Mouse (Mus musculus): ENCODE results near the gene Prdx5. TPM values are rescaled to one million over a fixed set of nuclear protein-coding genes. Genes with fewer than 3 reads are reported as not detected.

Prdx5 gene
- polyA plus RNA-seq, 1 experiment from 2014 or later: 138 TPM

DNA sequence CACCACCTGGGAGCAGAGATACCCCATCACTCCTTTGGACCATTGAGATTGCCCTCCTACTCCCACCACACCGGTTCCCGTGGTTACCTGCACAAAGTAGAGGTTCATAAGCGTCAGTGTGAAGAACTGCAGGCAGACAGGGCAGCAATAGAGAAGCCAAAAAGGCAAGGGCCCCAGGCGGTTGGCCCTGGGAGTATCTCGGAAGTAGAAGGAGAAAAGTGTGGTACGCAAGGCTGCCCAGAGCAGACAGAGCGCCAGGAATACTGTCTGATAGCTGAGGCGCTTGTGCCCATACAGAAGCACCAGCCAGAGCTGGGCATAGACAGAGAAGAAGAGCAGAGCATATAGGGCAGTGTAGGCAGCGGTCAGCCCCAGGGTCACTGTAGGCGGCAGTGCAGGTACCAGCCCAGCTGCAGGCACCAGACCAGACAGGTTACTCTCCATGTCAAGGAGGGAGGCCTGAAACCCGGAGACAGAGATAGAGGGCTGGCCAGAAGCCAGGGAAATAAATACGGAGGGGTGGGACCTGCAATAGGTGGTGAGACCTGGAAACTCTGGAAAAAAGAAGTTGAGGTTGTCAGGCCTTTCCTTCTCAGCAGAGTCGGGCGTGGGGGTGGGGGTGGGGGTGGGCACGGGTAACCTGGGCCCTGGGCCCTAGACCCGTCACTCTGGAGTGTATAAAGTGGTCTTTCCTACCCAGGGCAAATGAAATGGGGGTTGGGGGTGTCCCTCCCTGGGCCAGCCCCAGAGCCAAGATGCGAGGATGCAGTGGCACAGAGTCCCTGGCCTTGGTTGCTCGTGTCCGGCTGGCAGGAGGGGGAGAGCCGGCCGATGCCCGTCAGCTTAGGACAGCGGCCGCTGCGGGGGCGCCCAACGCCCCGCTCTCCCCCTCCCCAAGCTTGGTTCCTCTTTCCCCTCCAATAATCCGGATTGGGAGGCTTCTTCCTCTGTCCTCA, 30.8 kb upstream of the Prdx5 start:
- 31% methylated on average over 23 of the region's 29 CpGs for WGBS
- H3K36me3 ChIP-seq (ENCODE audit: control insufficient read depth, insufficient read depth, low read length): no peaks in the 10 kb centered on the region
- peak overlapping the region; percentile 69 for H3K4me3 ChIP-seq (ENCODE audit: low read depth, low read length)
- H3K4me1 ChIP-seq (replicated peaks; ENCODE audit: control insufficient read depth, insufficient read depth, low read length): peaks cover 7% of the 10 kb centered on the region
- peak overlapping the region; percentile 99 for H3K4me2 ChIP-seq (replicated peaks; ENCODE audit: low read depth, low read length)
- peak overlapping the region; percentile 88 for H3K9ac ChIP-seq (ENCODE audit: low read depth, low read length)
- ATAC-seq (ENCODE audit: low FRiP score) (peak; percentile 17), DNase-seq (ENCODE audit: low spot score) (no peak)
- no peaks in the 10 kb centered on the region for H3K9me3 ChIP-seq (ENCODE audit: control insufficient read depth, low read length)
- H3K27ac ChIP-seq (ENCODE audit: low read depth, low read length): no peak overlapping the region; the same call in 1 of the 2 replicates
- peaks cover 6% of the 10 kb centered on the region for H3K27me3 ChIP-seq (ENCODE audit: control insufficient read depth, insufficient read depth, low read length)

DNA sequence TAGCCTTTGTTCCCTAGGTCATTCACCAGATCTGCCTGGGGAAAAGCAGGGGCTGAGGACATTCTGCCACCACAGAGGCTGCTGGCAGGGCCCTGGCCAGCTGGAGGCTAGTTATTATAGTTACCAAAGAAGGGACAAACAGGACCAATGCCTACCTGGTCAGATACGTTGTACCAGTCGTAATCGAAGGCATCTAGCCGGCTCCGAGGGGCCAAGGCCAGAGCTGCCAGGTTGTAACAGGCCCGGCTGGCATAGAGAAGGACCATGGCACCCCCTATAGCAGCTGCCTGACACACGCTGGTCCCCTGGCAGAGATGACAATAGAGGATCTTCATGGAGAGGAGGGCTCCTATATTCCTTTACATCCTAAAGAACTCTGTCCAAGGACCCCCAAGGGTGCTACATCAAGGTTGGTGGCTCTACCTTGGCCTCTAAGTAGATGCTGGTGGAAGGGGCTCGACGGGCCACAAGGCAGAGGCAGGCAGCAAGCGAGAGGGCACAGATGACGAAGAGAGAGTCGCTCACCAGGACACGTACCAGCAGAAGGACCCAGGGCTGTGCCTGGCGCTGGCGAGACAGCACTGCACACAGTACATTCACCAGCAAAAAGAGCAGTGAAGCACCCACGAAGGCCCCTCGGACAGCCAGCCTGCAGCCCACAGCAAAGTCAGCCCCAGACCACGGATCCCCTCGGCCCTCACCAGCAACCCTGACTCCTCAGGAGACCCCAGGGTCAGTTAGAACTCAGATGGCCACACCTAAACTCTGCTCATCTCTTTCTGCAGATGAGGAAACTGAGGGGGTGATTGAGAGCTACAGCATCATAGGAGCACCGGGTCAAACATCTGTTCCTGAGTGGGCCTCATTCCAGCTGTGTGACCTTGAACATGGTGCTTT, 29.4 kb upstream of the Prdx5 start:
- ATAC-seq (ENCODE audit: low FRiP score): no peak
- H3K9ac ChIP-seq (ENCODE audit: low read depth, low read length): no peak overlapping the region
- H3K4me1 ChIP-seq (replicated peaks; ENCODE audit: control insufficient read depth, insufficient read depth, low read length): peaks cover 7% of the 10 kb centered on the region
- H3K27me3 ChIP-seq (ENCODE audit: control insufficient read depth, insufficient read depth, low read length): peaks cover 19% of the 10 kb centered on the region
- H3K36me3 ChIP-seq (ENCODE audit: control insufficient read depth, insufficient read depth, low read length): no peaks in the 10 kb centered on the region
- H3K4me2 ChIP-seq (replicated peaks; ENCODE audit: low read depth, low read length): no peak overlapping the region
- H3K27ac ChIP-seq (ENCODE audit: low read depth, low read length): no peak overlapping the region
- no peak for DNase-seq (ENCODE audit: low spot score)
- H3K9me3 ChIP-seq (ENCODE audit: control insufficient read depth, low read length): no peaks in the 10 kb centered on the region
- WGBS: 91% methylated on average over 20 of the region's 20 CpGs
- no peak overlapping the region for H3K4me3 ChIP-seq (ENCODE audit: low read depth, low read length)

DNA sequence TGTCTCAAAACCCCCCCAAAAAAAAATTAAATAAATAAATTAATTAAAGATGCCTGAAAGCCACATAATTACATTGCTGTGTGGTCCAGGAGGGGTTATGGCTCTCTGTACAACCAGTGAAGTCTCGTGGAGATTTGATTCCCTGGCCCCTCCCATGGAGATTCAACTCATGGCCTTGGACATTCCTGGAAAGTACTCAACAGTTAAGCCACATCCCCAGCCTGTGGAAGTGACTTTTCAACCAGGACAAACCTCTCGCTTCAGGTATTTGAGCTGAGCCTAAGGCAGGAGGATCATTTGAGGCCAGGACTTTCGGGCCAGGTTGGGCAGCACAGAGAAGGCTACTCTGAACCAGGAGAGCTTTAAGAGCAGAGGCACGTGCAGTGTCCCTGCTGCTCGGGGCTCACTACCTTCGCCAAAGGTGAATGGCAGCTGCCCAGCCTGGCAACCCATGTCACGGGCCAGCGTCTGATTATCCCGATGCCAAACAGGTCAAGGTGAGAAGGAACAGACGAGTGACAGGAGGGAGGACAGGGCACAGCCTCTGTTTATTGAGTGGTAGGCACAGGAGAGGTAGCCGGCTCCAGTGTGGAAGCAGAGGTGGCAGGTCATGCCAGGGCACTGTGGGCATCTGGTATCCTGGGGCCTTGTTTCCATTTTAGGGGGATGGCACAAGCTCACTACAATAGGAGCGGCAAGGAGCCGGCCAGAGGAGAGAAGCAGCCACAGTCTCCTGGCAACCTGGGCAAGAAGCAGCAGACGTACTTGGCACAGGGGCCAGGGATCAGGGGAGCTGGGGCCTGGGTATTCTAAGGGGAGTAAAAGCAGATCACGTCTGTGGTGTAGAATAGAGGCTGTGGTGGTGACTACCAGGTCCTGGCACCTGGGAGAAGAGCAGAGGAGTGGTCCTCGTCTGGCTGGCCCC, 27.9 kb upstream of the Prdx5 start:
- Histone ChIP-seq H3K4me2 (replicated peaks; ENCODE audit: low read depth, low read length) (no peak overlapping the region), H3K27me3 (ENCODE audit: control insufficient read depth, insufficient read depth, low read length) (peaks cover 35% of the 10 kb centered on the region), H3K27ac (ENCODE audit: low read depth, low read length) (no peak overlapping the region), H3K4me3 (ENCODE audit: low read depth, low read length) (no peak overlapping the region), H3K36me3 (ENCODE audit: control insufficient read depth, insufficient read depth, low read length) (no peaks in the 10 kb centered on the region), H3K4me1 (replicated peaks; ENCODE audit: control insufficient read depth, insufficient read depth, low read length) (peaks cover 12% of the 10 kb centered on the region), H3K9me3 (ENCODE audit: control insufficient read depth, low read length) (no peaks in the 10 kb centered on the region), H3K9ac (ENCODE audit: low read depth, low read length) (no peak overlapping the region)
- DNase-seq (ENCODE audit: low spot score) (no peak), ATAC-seq (ENCODE audit: low FRiP score) (no peak)
- WGBS: 83% methylated on average over 16 of the region's 16 CpGs

DNA sequence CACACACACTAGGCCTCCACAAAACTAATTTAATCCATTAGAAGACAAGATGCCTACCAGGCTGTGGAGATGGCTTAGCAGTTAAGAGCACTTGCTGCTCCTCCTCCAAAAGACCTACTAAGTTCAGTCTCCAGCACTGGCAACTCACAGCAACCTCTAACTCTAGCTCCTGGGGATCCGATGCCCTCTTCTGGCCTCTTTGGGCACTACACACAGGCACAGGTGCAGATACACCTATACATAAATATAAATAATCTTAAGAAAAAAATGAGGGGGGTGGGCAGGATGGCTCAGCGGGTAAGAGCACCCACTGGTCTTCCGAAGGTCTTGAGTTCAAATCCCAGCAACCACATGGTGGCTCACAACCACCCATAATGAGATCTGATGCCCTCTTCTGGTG, 26.4 kb upstream of the Prdx5 start:
- DNase-seq (ENCODE audit: low spot score) (no peak), ATAC-seq (ENCODE audit: low FRiP score) (no peak)
- no peaks in the 10 kb centered on the region for H3K36me3 ChIP-seq (ENCODE audit: control insufficient read depth, insufficient read depth, low read length)
- H3K27me3 ChIP-seq (ENCODE audit: control insufficient read depth, insufficient read depth, low read length): peaks cover 49% of the 10 kb centered on the region
- no peak overlapping the region for H3K27ac ChIP-seq (ENCODE audit: low read depth, low read length)
- WGBS: 21% methylated on average over 3 of the region's 3 CpGs
- no peak overlapping the region for H3K9ac ChIP-seq (ENCODE audit: low read depth, low read length)
- H3K4me1 ChIP-seq (replicated peaks; ENCODE audit: control insufficient read depth, insufficient read depth, low read length): peaks cover 12% of the 10 kb centered on the region; the same call in 1 of the 2 replicates
- H3K4me2 ChIP-seq (replicated peaks; ENCODE audit: low read depth, low read length): no peak overlapping the region
- no peak overlapping the region for H3K4me3 ChIP-seq (ENCODE audit: low read depth, low read length)
- H3K9me3 ChIP-seq (ENCODE audit: control insufficient read depth, low read length): no peaks in the 10 kb centered on the region

DNA sequence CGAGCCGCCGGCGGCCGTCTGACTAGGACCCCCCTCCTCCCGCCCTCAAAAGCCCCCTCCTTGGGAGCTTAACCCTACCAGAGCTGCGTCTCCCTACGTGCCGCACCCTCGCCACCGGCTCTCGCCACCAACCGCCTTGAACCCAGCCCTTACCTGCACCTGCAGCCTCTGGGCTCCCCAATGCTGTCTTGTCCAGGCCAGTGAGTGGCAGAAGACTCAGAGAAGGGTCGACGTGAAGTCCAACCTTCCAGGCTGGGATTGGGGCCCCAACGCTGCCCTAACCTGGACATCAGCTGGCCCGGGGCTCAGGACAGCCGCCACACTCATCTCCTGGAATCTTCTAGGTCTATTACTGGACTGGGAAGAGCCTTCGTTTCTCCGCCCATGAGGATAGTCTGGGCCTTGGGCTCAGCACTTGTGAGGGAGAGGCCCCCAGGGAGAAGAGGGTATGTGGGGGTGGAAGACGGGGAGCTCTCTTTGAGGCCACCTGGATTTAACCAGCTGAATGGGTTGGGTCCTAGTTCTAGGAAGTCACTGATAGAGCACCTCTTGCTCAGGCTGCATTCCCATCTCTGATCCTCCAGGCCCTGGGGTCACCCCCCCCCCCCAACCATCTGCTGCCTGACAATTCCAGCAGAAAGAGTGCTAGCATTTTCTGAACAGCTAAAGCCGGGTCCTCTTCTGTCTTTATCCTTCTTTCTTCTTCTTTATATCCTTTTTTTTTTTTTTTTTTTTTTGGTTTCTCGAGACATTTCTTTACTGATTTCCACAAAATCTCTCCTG, 24.5 kb upstream of the Prdx5 start, which contains the start of gene Kcnk4:
TSS of gene Kcnk4 (minus strand) at position 321 of the 783 bp plus-strand sequence.
- Histone ChIP-seq H3K4me2 (replicated peaks; ENCODE audit: low read depth, low read length) (peak within 1 kb of the TSS; percentile 51), H3K36me3 (ENCODE audit: control insufficient read depth, insufficient read depth, low read length) (no peaks in the 10 kb centered on the region), H3K4me1 (replicated peaks; ENCODE audit: control insufficient read depth, insufficient read depth, low read length) (peaks cover 5% of the 10 kb centered on the region; the same call in 1 of the 2 replicates), H3K9ac (ENCODE audit: low read depth, low read length) (peak within 1 kb of the TSS; percentile 27; the same call in 1 of the 2 replicates), H3K27me3 (ENCODE audit: control insufficient read depth, insufficient read depth, low read length) (peaks cover 59% of the 10 kb centered on the region), H3K9me3 (ENCODE audit: control insufficient read depth, low read length) (no peaks in the 10 kb centered on the region), H3K4me3 (ENCODE audit: low read depth, low read length) (peak within 1 kb of the TSS; percentile 26), H3K27ac (ENCODE audit: low read depth, low read length) (no peak within 1 kb of the TSS)
- ATAC-seq (ENCODE audit: low FRiP score) (no peak), DNase-seq (ENCODE audit: low spot score) (peak; percentile 41)
- WGBS: 9% methylated on average over 23 of the region's 23 CpGs

DNA sequence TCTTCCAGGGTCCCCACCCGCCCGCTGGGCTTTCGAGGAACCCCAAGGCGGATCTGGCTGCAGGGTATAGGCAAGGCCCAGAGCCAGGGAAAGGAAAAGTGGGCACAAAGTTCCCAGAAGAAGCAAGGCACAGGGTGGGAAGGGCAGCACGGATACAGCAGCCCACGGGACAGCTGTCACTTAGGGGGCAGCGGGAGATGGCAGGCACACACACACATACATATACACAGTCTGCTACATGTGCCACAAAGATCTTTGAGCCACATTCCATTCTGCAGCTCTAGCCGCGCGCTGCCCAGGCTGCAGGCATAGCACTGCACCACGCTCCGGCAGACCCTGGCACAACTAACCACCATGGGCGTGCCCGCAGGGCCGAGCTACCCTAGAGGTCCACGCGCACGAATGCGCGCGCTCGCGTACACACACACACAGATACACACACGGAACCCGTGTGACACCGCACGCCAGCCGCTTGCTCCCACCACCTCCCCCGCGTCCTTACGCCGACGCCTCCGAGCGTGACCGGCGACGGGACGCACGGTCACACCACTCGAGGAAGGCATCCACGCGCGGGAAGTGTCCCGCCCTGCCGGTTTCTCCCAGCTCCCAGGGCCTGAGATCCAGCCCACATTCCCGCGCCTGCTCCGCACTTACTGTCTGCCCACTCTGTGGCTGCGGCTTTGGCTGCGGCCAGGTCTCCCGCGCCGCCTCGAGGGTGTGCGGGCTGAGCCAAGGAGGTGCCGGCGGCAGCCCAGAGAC, 23.7 kb upstream of the Prdx5 start:
- DNase-seq (ENCODE audit: low spot score) (peak; percentile 43), ATAC-seq (ENCODE audit: low FRiP score) (no peak; the same call in 1 of the 2 replicates)
- H3K4me1 ChIP-seq (replicated peaks; ENCODE audit: control insufficient read depth, insufficient read depth, low read length): peaks cover 5% of the 10 kb centered on the region; the same call in 1 of the 2 replicates
- H3K27ac ChIP-seq (ENCODE audit: low read depth, low read length): no peak overlapping the region
- H3K4me2 ChIP-seq (replicated peaks; ENCODE audit: low read depth, low read length): peak overlapping the region; percentile 51
- H3K27me3 ChIP-seq (ENCODE audit: control insufficient read depth, insufficient read depth, low read length): peaks cover 65% of the 10 kb centered on the region
- peak overlapping the region; percentile 27; the same call in 1 of the 2 replicates for H3K9ac ChIP-seq (ENCODE audit: low read depth, low read length)
- no peaks in the 10 kb centered on the region for H3K9me3 ChIP-seq (ENCODE audit: control insufficient read depth, low read length)
- H3K36me3 ChIP-seq (ENCODE audit: control insufficient read depth, insufficient read depth, low read length): no peaks in the 10 kb centered on the region
- WGBS: 5% methylated on average over 58 of the region's 58 CpGs
- H3K4me3 ChIP-seq (ENCODE audit: low read depth, low read length): peak overlapping the region; percentile 26

DNA sequence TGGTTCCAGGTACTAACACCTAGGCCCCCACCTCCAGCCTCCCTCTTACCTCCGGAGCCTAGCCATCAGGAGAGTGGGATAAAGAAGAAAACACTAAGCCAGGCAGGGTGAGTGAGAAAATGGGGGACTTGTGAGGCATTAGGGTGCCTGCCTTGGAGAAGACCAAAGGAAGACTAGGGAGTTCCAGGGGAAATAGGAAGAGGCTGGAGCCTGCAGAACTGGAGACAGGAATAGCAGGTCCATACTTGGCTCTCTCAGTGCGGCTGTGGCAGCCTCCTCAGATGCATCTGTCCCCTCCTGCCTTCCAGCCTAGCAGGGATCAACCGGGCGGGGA, 23.2 kb upstream of the Prdx5 start:
- Histone ChIP-seq H3K4me3 (ENCODE audit: low read depth, low read length) (no peak overlapping the region), H3K36me3 (ENCODE audit: control insufficient read depth, insufficient read depth, low read length) (no peaks in the 10 kb centered on the region), H3K4me1 (replicated peaks; ENCODE audit: control insufficient read depth, insufficient read depth, low read length) (peaks cover 5% of the 10 kb centered on the region; the same call in 1 of the 2 replicates), H3K9me3 (ENCODE audit: control insufficient read depth, low read length) (no peaks in the 10 kb centered on the region), H3K27me3 (ENCODE audit: control insufficient read depth, insufficient read depth, low read length) (peaks cover 68% of the 10 kb centered on the region), H3K9ac (ENCODE audit: low read depth, low read length) (no peak overlapping the region), H3K27ac (ENCODE audit: low read depth, low read length) (no peak overlapping the region), H3K4me2 (replicated peaks; ENCODE audit: low read depth, low read length) (no peak overlapping the region)
- 20% methylated on average over 4 of the region's 4 CpGs for WGBS
- ATAC-seq (ENCODE audit: low FRiP score) (no peak), DNase-seq (ENCODE audit: low spot score) (no peak)

All from hindbrain, embryonic 11.5 days (tissue).